Mouse (Mus musculus): Measurements from ENCODE around the gene Slc10a7. TPM values are rescaled to one million over a fixed set of nuclear protein-coding genes. Genes with fewer than 3 reads are reported as not detected.
"Not testable (repeated sequence)": the region's sequence is repeated elsewhere in the genome, so short reads cannot be mapped to it uniquely, and the experiment has no call there.

Gene Slc10a7
- polyA plus RNA-seq, 1 experiment from 2014 or later: 10.3 TPM

DNA sequence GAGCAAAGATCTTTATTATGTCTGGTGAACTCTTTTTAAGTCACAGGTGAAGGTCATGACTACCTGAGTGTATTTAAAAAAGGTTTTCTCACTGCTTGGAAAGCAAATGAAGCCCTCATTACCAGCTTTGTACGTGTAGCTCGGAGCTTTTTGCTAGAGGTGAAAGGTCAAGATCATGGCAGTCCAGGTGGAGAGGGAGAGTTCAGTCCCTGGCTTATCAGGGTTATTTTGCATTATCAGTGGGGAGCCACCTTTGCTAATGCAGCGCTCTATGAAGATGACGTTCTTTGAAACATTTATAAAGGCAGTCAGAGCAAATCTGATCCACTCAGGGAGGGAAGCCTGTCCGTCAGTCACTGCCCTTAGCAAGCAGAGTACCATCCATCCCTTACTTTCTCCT is 27.6 kb downstream of the Slc10a7 start:
- peaks cover 3% of the 10 kb centered on the region; the same call in 1 of the 2 replicates for H3K36me3 ChIP-seq (ENCODE audit: control insufficient read depth, insufficient read depth, low read length)
- ATAC-seq (ENCODE audit: insufficient number of reproducible peaks, low FRiP score, low TSS enrichment, low read depth): no peak
- no peak overlapping the region for H3K4me2 ChIP-seq (ENCODE audit: low read depth, severe bottlenecking)
- no peak for DNase-seq (ENCODE audit: low spot score)
- no peaks in the 10 kb centered on the region for H3K27me3 ChIP-seq (ENCODE audit: control insufficient read depth, insufficient read depth, low read length)
- no peaks in the 10 kb centered on the region for H3K9me3 ChIP-seq (ENCODE audit: control insufficient read depth, low read length)
- H3K4me3 ChIP-seq (ENCODE audit: low read depth, low read length): no peak overlapping the region
- 80% methylated on average over 5 of the region's 5 CpGs for WGBS
- H3K4me1 ChIP-seq (ENCODE audit: control insufficient read depth, insufficient read depth, low read length): no peaks in the 10 kb centered on the region
- H3K9ac ChIP-seq (ENCODE audit: low read length): no peak overlapping the region
- H3K27ac ChIP-seq (replicated peaks; ENCODE audit: low read depth, low read length): no peak overlapping the region

- H3K9me3 ChIP-seq (ENCODE audit: control insufficient read depth, low read length): no peaks in the 10 kb centered on the region
- WGBS: 94% methylated on average over 3 of the region's 3 CpGs
- no peak overlapping the region for H3K4me2 ChIP-seq (ENCODE audit: low read depth, severe bottlenecking)
- no peak overlapping the region for H3K27ac ChIP-seq (replicated peaks; ENCODE audit: low read depth, low read length)
- no peak overlapping the region for H3K4me3 ChIP-seq (ENCODE audit: low read depth, low read length)
- no peaks in the 10 kb centered on the region for H3K4me1 ChIP-seq (ENCODE audit: control insufficient read depth, insufficient read depth, low read length)
- H3K36me3 ChIP-seq (ENCODE audit: control insufficient read depth, insufficient read depth, low read length): peaks cover 3% of the 10 kb centered on the region; the same call in 1 of the 2 replicates
- no peaks in the 10 kb centered on the region for H3K27me3 ChIP-seq (ENCODE audit: control insufficient read depth, insufficient read depth, low read length)
- ATAC-seq (ENCODE audit: insufficient number of reproducible peaks, low FRiP score, low TSS enrichment, low read depth): no peak
- H3K9ac ChIP-seq (ENCODE audit: low read length): no peak overlapping the region
- no peak for DNase-seq (ENCODE audit: low spot score)
Measured at GRCm38 (mm10) chr8:78537795-78538194, 28.6 kb downstream of the Slc10a7 start.

- H3K4me2 ChIP-seq (ENCODE audit: low read depth, severe bottlenecking); H3K9me3 ChIP-seq (ENCODE audit: control insufficient read depth, low read length); H3K9ac ChIP-seq (ENCODE audit: low read length); H3K4me1 ChIP-seq (ENCODE audit: control insufficient read depth, insufficient read depth, low read length); H3K27ac ChIP-seq (replicated peaks; ENCODE audit: low read depth, low read length); ATAC-seq (ENCODE audit: insufficient number of reproducible peaks, low FRiP score, low TSS enrichment, low read depth); H3K36me3 ChIP-seq (ENCODE audit: control insufficient read depth, insufficient read depth, low read length); H3K4me3 ChIP-seq (ENCODE audit: low read depth, low read length); DNase-seq (ENCODE audit: low spot score); H3K27me3 ChIP-seq (ENCODE audit: control insufficient read depth, insufficient read depth, low read length): not testable (repeated sequence)
- WGBS: 95% methylated on average over 3 of the region's 6 CpGs
Measured at GRCm38 (mm10) chr8:78542670-78543069, 33.5 kb downstream of the Slc10a7 start.

GRCm38 (mm10) chr8:78543621-78544020 is 34.5 kb downstream of the Slc10a7 start:
- H3K4me1 ChIP-seq (ENCODE audit: control insufficient read depth, insufficient read depth, low read length): no peaks in the 10 kb centered on the region
- no peak overlapping the region for H3K27ac ChIP-seq (replicated peaks; ENCODE audit: low read depth, low read length)
- no peak overlapping the region for H3K4me2 ChIP-seq (ENCODE audit: low read depth, severe bottlenecking)
- no peak overlapping the region for H3K9ac ChIP-seq (ENCODE audit: low read length)
- 13% methylated on average over 1 of the region's 1 CpGs for WGBS
- H3K36me3 ChIP-seq (ENCODE audit: control insufficient read depth, insufficient read depth, low read length): peaks cover 2% of the 10 kb centered on the region; the same call in 1 of the 2 replicates
- no peaks in the 10 kb centered on the region for H3K9me3 ChIP-seq (ENCODE audit: control insufficient read depth, low read length)
- ATAC-seq (ENCODE audit: insufficient number of reproducible peaks, low FRiP score, low TSS enrichment, low read depth) (no peak), DNase-seq (ENCODE audit: low spot score) (no peak)
- H3K4me3 ChIP-seq (ENCODE audit: low read depth, low read length): no peak overlapping the region
- no peaks in the 10 kb centered on the region for H3K27me3 ChIP-seq (ENCODE audit: control insufficient read depth, insufficient read depth, low read length)

DNA sequence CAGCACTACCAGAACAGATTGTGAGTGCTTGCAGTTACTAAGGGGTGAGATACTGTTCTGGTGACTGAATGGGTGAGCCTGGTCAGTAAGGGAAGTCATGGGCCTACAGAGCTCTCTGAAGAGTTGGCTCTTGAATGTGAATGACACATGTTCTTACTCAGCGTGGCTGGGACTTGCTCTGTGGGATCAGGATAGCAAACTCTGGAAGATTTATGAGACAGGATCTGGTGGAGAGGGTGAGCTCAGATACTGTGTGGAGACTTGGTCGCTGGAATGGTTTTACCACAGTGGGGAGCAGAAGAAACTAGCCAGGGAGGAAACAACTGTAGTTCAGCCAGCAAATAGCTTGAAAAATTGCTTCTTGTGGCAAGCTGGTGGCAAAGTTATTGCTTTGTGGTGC is 35.4 kb downstream of the Slc10a7 start:
- no peak for ATAC-seq (ENCODE audit: insufficient number of reproducible peaks, low FRiP score, low TSS enrichment, low read depth)
- H3K4me3 ChIP-seq (ENCODE audit: low read depth, low read length): no peak overlapping the region
- 33% methylated on average over 2 of the region's 2 CpGs for WGBS

GRCm38 (mm10) chr8:78545153-78545817 is 36.1 kb downstream of the Slc10a7 start:
- H3K27ac ChIP-seq (replicated peaks; ENCODE audit: low read depth, low read length); H3K9me3 ChIP-seq (ENCODE audit: control insufficient read depth, low read length); H3K27me3 ChIP-seq (ENCODE audit: control insufficient read depth, insufficient read depth, low read length); H3K4me2 ChIP-seq (ENCODE audit: low read depth, severe bottlenecking); H3K4me1 ChIP-seq (ENCODE audit: control insufficient read depth, insufficient read depth, low read length); H3K36me3 ChIP-seq (ENCODE audit: control insufficient read depth, insufficient read depth, low read length); ATAC-seq (ENCODE audit: insufficient number of reproducible peaks, low FRiP score, low TSS enrichment, low read depth); H3K9ac ChIP-seq (ENCODE audit: low read length); DNase-seq (ENCODE audit: low spot score); H3K4me3 ChIP-seq (ENCODE audit: low read depth, low read length): not testable (repeated sequence)
- WGBS: 53% methylated on average over 6 of the region's 14 CpGs

More for the DNA sequence above, 35.4 kb downstream of the Slc10a7 start:
- Histone ChIP-seq H3K9me3 (ENCODE audit: control insufficient read depth, low read length) (no peaks in the 10 kb centered on the region), H3K27ac (replicated peaks; ENCODE audit: low read depth, low read length) (no peak overlapping the region), H3K27me3 (ENCODE audit: control insufficient read depth, insufficient read depth, low read length) (no peaks in the 10 kb centered on the region), H3K36me3 (ENCODE audit: control insufficient read depth, insufficient read depth, low read length) (peaks cover 2% of the 10 kb centered on the region; the same call in 1 of the 2 replicates), H3K4me1 (ENCODE audit: control insufficient read depth, insufficient read depth, low read length) (no peaks in the 10 kb centered on the region), H3K9ac (ENCODE audit: low read length) (no peak overlapping the region), H3K4me2 (ENCODE audit: low read depth, severe bottlenecking) (no peak overlapping the region)
- DNase-seq (ENCODE audit: low spot score): no peak

DNA sequence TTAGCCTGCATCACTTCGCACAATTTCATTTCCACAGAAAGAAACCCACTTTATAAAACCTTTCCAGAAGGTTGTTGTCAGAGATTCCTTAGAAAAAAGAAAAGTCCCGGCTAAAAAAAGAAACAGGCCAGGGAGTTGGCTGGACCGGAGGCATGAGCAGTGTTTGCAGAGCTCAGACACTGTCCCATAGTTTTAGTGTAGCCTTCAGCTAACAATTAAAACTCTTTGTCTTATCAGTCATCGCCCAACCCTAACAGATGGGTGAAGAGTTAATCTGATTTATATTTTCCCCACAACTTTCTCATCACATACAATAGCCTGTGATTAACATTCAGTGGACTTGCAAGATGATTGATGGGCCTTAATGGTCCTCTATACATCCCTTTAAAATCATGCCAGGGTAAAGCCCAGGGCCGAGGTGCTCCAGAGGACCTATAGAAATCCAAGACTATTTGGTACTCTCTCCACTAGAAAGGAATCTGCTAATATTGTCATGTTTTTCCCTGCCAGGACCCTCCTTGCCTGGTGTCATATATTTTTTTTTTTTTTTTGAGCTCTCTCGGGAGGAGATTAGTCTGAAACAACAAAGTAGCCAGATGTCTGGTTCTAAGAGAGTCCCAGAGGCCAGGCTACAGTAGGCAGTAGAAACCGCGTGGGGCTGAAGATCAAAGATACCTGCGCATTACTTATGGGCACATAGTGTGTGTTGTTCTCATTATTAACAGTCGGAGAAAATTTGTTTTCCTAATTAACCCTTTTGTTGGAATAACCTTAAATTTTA is 41.0 kb downstream of the Slc10a7 start:
- Histone ChIP-seq H3K4me2 (ENCODE audit: low read depth, severe bottlenecking) (no peak overlapping the region), H3K27me3 (ENCODE audit: control insufficient read depth, insufficient read depth, low read length) (no peaks in the 10 kb centered on the region), H3K4me3 (ENCODE audit: low read depth, low read length) (no peak overlapping the region), H3K36me3 (ENCODE audit: control insufficient read depth, insufficient read depth, low read length) (no peaks in the 10 kb centered on the region), H3K4me1 (ENCODE audit: control insufficient read depth, insufficient read depth, low read length) (peaks cover 3% of the 10 kb centered on the region; the same call in 1 of the 2 replicates), H3K27ac (replicated peaks; ENCODE audit: low read depth, low read length) (no peak overlapping the region), H3K9me3 (ENCODE audit: control insufficient read depth, low read length) (no peaks in the 10 kb centered on the region), H3K9ac (ENCODE audit: low read length) (no peak overlapping the region)
- no peak for DNase-seq (ENCODE audit: low spot score)
- 63% methylated on average over 10 of the region's 10 CpGs for WGBS
- no peak for ATAC-seq (ENCODE audit: insufficient number of reproducible peaks, low FRiP score, low TSS enrichment, low read depth)

GRCm38 (mm10) chr8:78550752-78551134 is 41.6 kb downstream of the Slc10a7 start:
- no peak for ATAC-seq (ENCODE audit: insufficient number of reproducible peaks, low FRiP score, low TSS enrichment, low read depth)
- WGBS: 57% methylated on average over 2 of the region's 2 CpGs
- H3K27me3 ChIP-seq (ENCODE audit: control insufficient read depth, insufficient read depth, low read length): no peaks in the 10 kb centered on the region

More at GRCm38 (mm10) chr8:78550752-78551134, 41.6 kb downstream of the Slc10a7 start:
- Histone ChIP-seq H3K9ac (ENCODE audit: low read length) (no peak overlapping the region), H3K4me3 (ENCODE audit: low read depth, low read length) (no peak overlapping the region), H3K4me1 (ENCODE audit: control insufficient read depth, insufficient read depth, low read length) (peaks cover 3% of the 10 kb centered on the region; the same call in 1 of the 2 replicates), H3K9me3 (ENCODE audit: control insufficient read depth, low read length) (no peaks in the 10 kb centered on the region), H3K4me2 (ENCODE audit: low read depth, severe bottlenecking) (no peak overlapping the region), H3K27ac (replicated peaks; ENCODE audit: low read depth, low read length) (no peak overlapping the region), H3K36me3 (ENCODE audit: control insufficient read depth, insufficient read depth, low read length) (no peaks in the 10 kb centered on the region)
- no peak for DNase-seq (ENCODE audit: low spot score)
